Comparison of ENCODE assay signal across 32 mouse cellular contexts in the genomic region with DNA sequence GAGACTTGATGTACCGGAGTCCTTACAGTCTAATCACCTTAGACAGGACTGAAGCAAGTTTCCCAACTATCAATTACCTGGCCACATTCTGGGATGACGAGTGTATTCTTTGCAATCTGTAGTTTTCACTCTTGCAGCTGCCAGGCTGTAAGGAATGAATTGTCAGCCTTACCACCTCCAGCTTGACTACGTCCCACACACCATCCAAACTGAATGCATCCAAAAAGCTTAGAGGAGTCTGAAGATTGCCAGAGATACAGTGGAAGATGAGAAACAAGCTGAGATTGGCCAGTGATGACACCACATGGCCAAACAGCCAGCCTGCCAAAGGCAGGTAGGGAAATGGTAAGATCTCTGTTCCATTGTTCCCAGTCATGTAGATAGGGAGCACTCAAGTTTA. TPM values are rescaled to one million over a fixed set of nuclear protein-coding genes. Genes with fewer than 3 reads are reported as not detected.
DNase-seq lines count a peak whose midpoint lies in the region; ATAC-seq lines count a peak whose summit lies in the region.
"Had no signal": no experiment of that assay in that cellular context is flagged by ENCODE, and none has a peak within 500 bp of the region (broad histone marks: within the 10 kb centered on the region; RNA-seq: fewer than 3 reads in every experiment).

No protein-coding gene starts in this region.

- no peak for ATAC-seq in heart, embryonic 11.5 days (replicated peaks; ENCODE audit: insufficient number of reproducible peaks, low FRiP score, low TSS enrichment)
- ATAC-seq: forebrain, embryonic 14.5 days; forebrain, postnatal 0 days; hindbrain, postnatal 0 days; inflammation-experienced regulatory T-cells, adult 6 months; Patski had no signal

- no peak overlapping the region for H3K27ac ChIP-seq in heart, embryonic 11.5 days (ENCODE audit: low read depth, low read length)
- H3K27ac ChIP-seq: embryonic facial prominence, embryonic 12.5 days; embryonic facial prominence, embryonic 15.5 days; heart, embryonic 13.5 days; hindbrain, embryonic 14.5 days; hindbrain, postnatal 0 days had no signal

- H3K9ac ChIP-seq in heart, embryonic 11.5 days (ENCODE audit: low read depth, low read length): no peak overlapping the region
- H3K9ac ChIP-seq: embryonic facial prominence, embryonic 12.5 days; embryonic facial prominence, embryonic 15.5 days; forebrain, postnatal 0 days; heart, embryonic 13.5 days; hindbrain, embryonic 14.5 days had no signal

- H3K9me3 ChIP-seq in heart, embryonic 11.5 days (replicated peaks; ENCODE audit: control insufficient read depth, low read length): no peaks in the 10 kb centered on the region
- H3K9me3 ChIP-seq: embryonic facial prominence, embryonic 12.5 days; embryonic facial prominence, embryonic 15.5 days; G1E; heart, embryonic 13.5 days had no signal

- H3K36me3 ChIP-seq in heart, embryonic 11.5 days (ENCODE audit: control insufficient read depth, insufficient read depth, low read length): no peaks in the 10 kb centered on the region
- H3K36me3 ChIP-seq: embryonic facial prominence, embryonic 12.5 days; embryonic facial prominence, embryonic 15.5 days; G1E; heart, embryonic 13.5 days had no signal

- H3K4me1 ChIP-seq in heart, embryonic 11.5 days (ENCODE audit: control insufficient read depth, insufficient read depth, low read length): no peaks in the 10 kb centered on the region
- H3K4me1 ChIP-seq: embryonic facial prominence, embryonic 12.5 days; embryonic facial prominence, embryonic 15.5 days; heart, embryonic 13.5 days had no signal

- peak; percentile 5 to 15 for DNase-seq in frontal cortex, postnatal 36 days (ENCODE audit: low spot score in 2 of 2)
- DNase-seq in frontal cortex, postnatal 25 days (ENCODE audit: low spot score in 2 of 2): no peak
- peak; percentile 14 for DNase-seq in right cerebral cortex, adult 18-20 months
- no peak for DNase-seq in right cerebral cortex, postnatal 4 days
- peak; percentile 55 for DNase-seq in brain, adult 2 months (ENCODE audit: low read depth, low spot score)
- DNase-seq: adrenal gland, postnatal 10 days; adrenal gland, postnatal 36 days; B cell, adult 2 months; cerebellum, adult 11 months; cerebellum, adult 2 months; cerebellum, adult 9-11 months; cerebellum, postnatal 25 days; forebrain, postnatal 0 days; gastrocnemius, postnatal 25 days; heart, adult 18-20 months; heart, postnatal 14 days; heart, postnatal 4 days had no signal

- no peak overlapping the region for H3K4me2 ChIP-seq in heart, embryonic 11.5 days
- H3K4me2 ChIP-seq: embryonic facial prominence, embryonic 12.5 days; embryonic facial prominence, embryonic 15.5 days; heart, embryonic 13.5 days; hindbrain, embryonic 14.5 days had no signal

- WGBS in heart, embryonic 11.5 days (ENCODE audit: insufficient replicate concordance): 79% methylated on average over 3 of the region's 3 CpGs

- H3K4me3 ChIP-seq in heart, embryonic 11.5 days (ENCODE audit: low read depth, low read length): no peak overlapping the region
- H3K4me3 ChIP-seq: embryonic facial prominence, embryonic 12.5 days; embryonic facial prominence, embryonic 15.5 days; heart, embryonic 13.5 days had no signal

- no peaks in the 10 kb centered on the region for H3K27me3 ChIP-seq in heart, embryonic 11.5 days (ENCODE audit: control insufficient read depth, insufficient read depth, low read length)
- H3K27me3 ChIP-seq: CH12.LX; embryonic facial prominence, embryonic 12.5 days; embryonic facial prominence, embryonic 15.5 days had no signal

RNA-seq across cellular contexts. Expression of a gene that starts 6.4 kb away (rescaled TPM):
- polyA plus RNA-seq in heart, embryonic 11.5 days (2014; fragmentation: Nextera tagmentation; extraction: Ambion mirVana): not detected in 2 replicates
- polyA plus RNA-seq: cerebellum, adult 2 months; embryonic facial prominence, embryonic 12.5 days; embryonic facial prominence, embryonic 15.5 days; forebrain, embryonic 11.5 days; forebrain, embryonic 14.5 days; forebrain, postnatal 0 days; G1E; gonadal fat pad, adult 2 months; heart, embryonic 13.5 days; heart, embryonic 16.5 days; hindbrain, embryonic 11.5 days; hindbrain, embryonic 14.5 days; hindbrain, postnatal 0 days; inflammation-experienced regulatory T-cells, adult 6 months; Patski had no signal

RNA-seq across cellular contexts. Expression of a gene that starts 29.0 kb away (rescaled TPM):
- polyA plus RNA-seq in heart, embryonic 11.5 days (2014; fragmentation: Nextera tagmentation; extraction: Ambion mirVana): not detected in 2 replicates
- polyA plus RNA-seq: embryonic facial prominence, embryonic 12.5 days; forebrain, embryonic 11.5 days; forebrain, embryonic 14.5 days; forebrain, postnatal 0 days; G1E; heart, embryonic 13.5 days; hindbrain, embryonic 11.5 days; hindbrain, embryonic 14.5 days; Patski had no signal

RNA-seq across cellular contexts. Expression of a gene that starts 39.6 kb away (rescaled TPM):
- 0.59 and 0.66 TPM in 2 replicates for polyA plus RNA-seq in heart, embryonic 11.5 days (2014; fragmentation: Nextera tagmentation; extraction: Ambion mirVana)
- polyA plus RNA-seq: cerebellum, adult 2 months; embryonic facial prominence, embryonic 12.5 days; embryonic facial prominence, embryonic 15.5 days; forebrain, embryonic 11.5 days; forebrain, embryonic 14.5 days; G1E; gonadal fat pad, adult 2 months; hindbrain, embryonic 11.5 days; hindbrain, embryonic 14.5 days; hindbrain, postnatal 0 days; inflammation-experienced regulatory T-cells, adult 6 months had no signal

RNA-seq across cellular contexts. Expression of a gene that starts 41.1 kb away (rescaled TPM):
- not detected in 2 replicates for polyA plus RNA-seq in heart, embryonic 11.5 days (2014; fragmentation: Nextera tagmentation; extraction: Ambion mirVana)
- polyA plus RNA-seq: cerebellum, adult 2 months; embryonic facial prominence, embryonic 12.5 days; embryonic facial prominence, embryonic 15.5 days; forebrain, embryonic 11.5 days; forebrain, embryonic 14.5 days; forebrain, postnatal 0 days; G1E; gonadal fat pad, adult 2 months; heart, embryonic 13.5 days; heart, embryonic 16.5 days; hindbrain, embryonic 11.5 days; hindbrain, embryonic 14.5 days; hindbrain, postnatal 0 days; inflammation-experienced regulatory T-cells, adult 6 months; Patski had no signal

RNA-seq across cellular contexts. Expression of a gene that starts 59.8 kb away (rescaled TPM):
- polyA plus RNA-seq in heart, embryonic 11.5 days (2014; fragmentation: Nextera tagmentation; extraction: Ambion mirVana): 26.7 and 30.6 TPM in 2 replicates

Comparison
In these comparisons a context has a peak if more than half of its experiments do, and no peak if none do; other contexts are left out.
1. DNase-seq: peak in frontal cortex, postnatal 36 days (2 of 2), right cerebral cortex, adult 18-20 months (single experiment) and brain, adult 2 months (single experiment); none in frontal cortex, postnatal 25 days (0 of 2) and right cerebral cortex, postnatal 4 days (single experiment).